Mouse (Mus musculus) E14TG2a.4 (cell line): ENCODE results near the gene Gstm4.

Source experiments
- H3K27me3 ChIP-seq: 2 replicates; pipeline ENCODE4 v1.6.1; 2014; ENCODE audit warnings: low read length, control low read depth; ENCODE audit not compliant: insufficient read depth
- H3K36me3 ChIP-seq: 2 replicates; pipeline ENCODE4 v1.6.1; 2014; ENCODE audit warnings: low read length, control low read depth; ENCODE audit not compliant: insufficient read depth
- H3K4me1 ChIP-seq: replicated peaks from 2 replicates; pipeline ENCODE4 v1.6.1; 2014; ENCODE audit warnings: low read depth, low read length, control low read depth
- H3K4me3 ChIP-seq: replicated peaks from 2 replicates; pipeline ENCODE4 v1.5.1; 2014; ENCODE audit warnings: mild to moderate bottlenecking, low read length
- H3K9me3 ChIP-seq: 2 replicates; pipeline ENCODE4 v1.6.1; 2014; ENCODE audit warnings: low read length, control low read depth
- CTCF ChIP-seq: conservative IDR thresholded peaks from 2 replicates; pipeline ENCODE4 v1.5.1; 2014; ENCODE audit warnings: low read length
- NANOG ChIP-seq: IDR thresholded peaks from 2 replicates; pipeline ENCODE4 v1.6.1; 2014; ENCODE audit warnings: borderline replicate concordance, low read length, mixed read lengths
- POU5F1 ChIP-seq: IDR thresholded peaks from 2 replicates; pipeline ENCODE4 v1.6.1; 2014; ENCODE audit warnings: low read length, borderline replicate concordance

The Gstm4 gene

DNA sequence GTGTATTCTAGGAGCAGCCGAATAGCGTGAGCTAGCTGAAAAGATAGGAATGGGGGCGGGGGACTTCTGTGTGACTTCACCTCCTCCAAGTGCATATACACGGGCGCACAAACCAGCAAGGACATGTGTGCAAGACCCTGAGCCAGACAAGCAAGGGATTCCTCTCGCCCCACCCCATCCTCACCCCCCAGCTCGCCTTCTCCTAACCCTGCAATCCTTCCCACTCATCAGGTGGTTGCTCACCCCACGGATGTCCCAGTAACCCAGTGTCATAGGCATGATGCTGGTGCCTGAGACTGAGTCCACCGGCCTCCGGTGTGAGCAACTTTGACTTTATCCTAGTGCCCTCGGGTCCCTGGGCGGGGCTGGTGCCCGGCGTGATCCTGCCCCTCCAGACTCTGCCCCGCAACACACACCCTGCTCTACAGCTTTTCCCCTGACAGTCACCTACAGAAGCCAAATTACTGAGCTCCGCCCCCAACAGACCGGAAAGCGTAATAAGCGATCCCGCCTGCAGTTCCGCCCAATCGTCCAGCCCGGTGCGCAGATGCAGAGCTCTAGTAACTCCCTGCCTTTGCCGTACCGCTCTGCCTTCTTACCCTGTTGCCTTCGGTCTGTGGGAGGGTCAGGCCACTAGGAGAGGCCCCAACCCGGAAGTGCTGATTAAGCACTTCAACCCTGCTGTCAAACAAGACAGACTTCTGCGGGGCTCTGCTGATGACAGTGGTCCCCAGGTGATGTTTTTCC, at the start of gene Gstm4:
TSS of gene Gstm4 (minus strand) at position 501 of the 747 bp plus-strand sequence.
- no peak for TF ChIP-seq CTCF
- TF ChIP-seq POU5F1: no peak
- TF ChIP-seq NANOG: no peak
- Histone ChIP-seq H3K27me3 (no peaks in the 10 kb centered on the region), H3K36me3 (no peaks in the 10 kb centered on the region), H3K4me1 (peaks cover 19% of the 10 kb centered on the region), H3K4me3 (peak within 1 kb of the TSS; percentile 81), H3K9me3 (no peaks in the 10 kb centered on the region)

- Histone ChIP-seq H3K9me3 (no peaks in the 10 kb centered on the region), H3K4me3 (no peak overlapping the region), H3K36me3 (no peaks in the 10 kb centered on the region), H3K27me3 (peaks cover 9% of the 10 kb centered on the region; the same call in 1 of the 2 replicates), H3K4me1 (peaks cover 19% of the 10 kb centered on the region)
- no peak for TF ChIP-seq CTCF
- TF ChIP-seq POU5F1: no peak
- no peak for TF ChIP-seq NANOG
Measured at GRCm38 (mm10) chr3:108094146-108094545, 49.5 kb upstream of the Gstm4 start.

- no peaks in the 10 kb centered on the region for H3K36me3 ChIP-seq
- no peak overlapping the region for H3K4me3 ChIP-seq
- H3K4me1 ChIP-seq: peaks cover 27% of the 10 kb centered on the region
- no peak for TF ChIP-seq NANOG
- no peak for TF ChIP-seq POU5F1
- no peak for TF ChIP-seq CTCF
- no peaks in the 10 kb centered on the region for H3K9me3 ChIP-seq
- peaks cover 9% of the 10 kb centered on the region; the same call in 1 of the 2 replicates for H3K27me3 ChIP-seq
Measured at GRCm38 (mm10) chr3:108093306-108093705, 48.6 kb upstream of the Gstm4 start.

DNA sequence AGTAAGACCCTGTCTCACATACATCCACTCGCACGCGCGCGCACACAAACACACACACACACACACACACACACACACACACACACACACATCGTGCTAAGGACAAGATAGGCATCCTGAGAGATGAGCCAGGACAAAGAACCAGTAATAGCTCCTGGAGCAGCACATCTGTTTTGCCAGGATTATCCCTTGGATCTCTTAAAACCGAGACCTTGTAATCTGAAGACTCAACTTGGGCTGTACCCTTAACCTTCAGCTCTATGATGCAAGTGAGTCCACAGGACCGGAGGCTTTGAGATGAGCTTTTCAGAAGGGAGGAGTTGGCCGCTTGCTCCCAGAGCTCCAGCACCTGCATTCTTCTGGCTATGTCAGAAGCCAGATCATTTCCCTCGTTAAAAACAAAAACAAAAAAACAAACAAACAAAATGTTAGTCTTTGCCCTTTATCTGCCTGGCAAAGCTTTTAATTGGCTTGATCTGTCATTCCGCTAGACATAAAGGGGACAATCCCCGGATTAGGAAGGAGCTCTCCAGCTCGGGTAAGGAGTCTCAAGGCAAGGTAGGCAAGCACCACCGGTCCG, 47.9 kb upstream of the Gstm4 start, which contains the start of gene Gnat2:
TSS of gene Gnat2 (plus strand) at position 254 of the 580 bp plus-strand sequence.
- H3K27me3 ChIP-seq: peaks cover 9% of the 10 kb centered on the region; the same call in 1 of the 2 replicates
- no peaks in the 10 kb centered on the region for H3K9me3 ChIP-seq
- no peak for TF ChIP-seq CTCF
- TF ChIP-seq POU5F1: no peak
- no peak for TF ChIP-seq NANOG
- no peak within 1 kb of the TSS for H3K4me3 ChIP-seq
- H3K36me3 ChIP-seq: no peaks in the 10 kb centered on the region
- peaks cover 34% of the 10 kb centered on the region for H3K4me1 ChIP-seq

- Histone ChIP-seq H3K36me3 (no peaks in the 10 kb centered on the region), H3K27me3 (peaks cover 9% of the 10 kb centered on the region; the same call in 1 of the 2 replicates), H3K4me1 (peaks cover 40% of the 10 kb centered on the region), H3K4me3 (no peak overlapping the region), H3K9me3 (no peaks in the 10 kb centered on the region)
- TF ChIP-seq CTCF (no peak), NANOG (no peak), POU5F1 (no peak)
Measured at GRCm38 (mm10) chr3:108092030-108092429, 47.3 kb upstream of the Gstm4 start.

- Histone ChIP-seq H3K9me3 (no peaks in the 10 kb centered on the region), H3K4me3 (no peak overlapping the region), H3K27me3 (peaks cover 9% of the 10 kb centered on the region; the same call in 1 of the 2 replicates), H3K4me1 (peaks cover 49% of the 10 kb centered on the region), H3K36me3 (no peaks in the 10 kb centered on the region)
- TF ChIP-seq CTCF: no peak
Measured at GRCm38 (mm10) chr3:108090561-108090960, 45.9 kb upstream of the Gstm4 start.

- Histone ChIP-seq H3K36me3 (no peaks in the 10 kb centered on the region), H3K4me1 (peaks cover 56% of the 10 kb centered on the region), H3K27me3 (peaks cover 7% of the 10 kb centered on the region; the same call in 1 of the 2 replicates), H3K4me3 (peak overlapping the region; percentile 14; the same call in 1 of the 2 replicates), H3K9me3 (no peaks in the 10 kb centered on the region)
- TF ChIP-seq POU5F1 (no peak), NANOG (no peak), CTCF (no peak)
Measured at GRCm38 (mm10) chr3:108089916-108090315, 45.2 kb upstream of the Gstm4 start.

GRCm38 (mm10) chr3:108088842-108089380, 44.2 kb upstream of the Gstm4 start:
- Histone ChIP-seq H3K36me3 (peaks cover 3% of the 10 kb centered on the region; the same call in 1 of the 2 replicates), H3K4me1 (peaks cover 66% of the 10 kb centered on the region), H3K27me3 (peaks cover 3% of the 10 kb centered on the region; the same call in 1 of the 2 replicates), H3K4me3 (peak overlapping the region; percentile 14), H3K9me3 (no peaks in the 10 kb centered on the region)
- TF ChIP-seq CTCF: no peak
- TF ChIP-seq POU5F1: no peak
- TF ChIP-seq NANOG: no peak
